Mouse (Mus musculus): ENCODE measurements around the gene March8.

DNA sequence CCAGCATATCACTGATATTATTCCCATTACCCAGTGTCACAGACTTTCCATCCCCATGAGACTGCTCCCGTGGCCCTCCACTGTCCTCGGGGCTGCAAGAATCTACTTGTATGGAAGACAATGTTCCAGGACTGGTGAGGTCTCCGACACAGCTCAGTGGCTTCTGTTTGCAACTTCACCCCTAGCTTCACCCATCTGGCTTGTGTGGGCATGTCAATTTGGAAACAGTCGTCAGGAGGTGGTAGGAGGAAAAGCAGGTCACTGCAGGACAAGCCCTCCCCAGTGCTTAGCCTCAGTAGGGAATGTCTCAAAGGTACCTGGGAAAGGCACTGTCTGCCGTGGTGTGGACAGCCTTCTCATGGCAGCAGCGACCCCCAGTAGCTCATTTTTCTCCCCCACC lies 81.9 kb downstream of the March8 start:
- TF ChIP-seq CTCF (IDR thresholded peaks at IDR 0.05; ENCODE audit: borderline replicate concordance, insufficient read depth, low read length) (no peak), POLR2A (IDR thresholded peaks at IDR 0.05; ENCODE audit: low read depth, low read length) (no peak)

Data from embryonic fibroblast, embryonic 13.5 days (primary cell).